In genomic region chr1:58699988-58700387, GRCm38 (mm10) we compare ENCODE assay signal across 28 mouse cellular contexts. TPM values are rescaled to one million over a fixed set of nuclear protein-coding genes. Genes with fewer than 3 reads are reported as not detected.
DNase-seq lines count a peak whose midpoint lies in the region; ATAC-seq and TF ChIP-seq lines count a peak whose summit lies in the region.
"Had no signal": no experiment of that assay in that cellular context is flagged by ENCODE, and none has a peak within 500 bp of the region (broad histone marks: within the 10 kb centered on the region; RNA-seq: fewer than 3 reads in every experiment).

No protein-coding gene starts in this region.

- H3K9me3 ChIP-seq in heart, embryonic 10.5 days = no peaks in the 10 kb centered on the region
- H3K9me3 ChIP-seq in liver, embryonic 13.5 days (replicated peaks) = no peaks in the 10 kb centered on the region
- H3K9me3 ChIP-seq in liver, postnatal 0 days (ENCODE audit: low read length) = no peaks in the 10 kb centered on the region
- H3K9me3 ChIP-seq: embryonic facial prominence, embryonic 10.5 days; embryonic facial prominence, embryonic 13.5 days; forebrain, embryonic 12.5 days; forebrain, embryonic 15.5 days; hindbrain, embryonic 12.5 days; hindbrain, embryonic 15.5 days had no signal

- H3K27me3 ChIP-seq in heart, embryonic 10.5 days (ENCODE audit: insufficient read depth, poor library complexity, severe bottlenecking) = no peaks in the 10 kb centered on the region
- H3K27me3 ChIP-seq in liver, embryonic 13.5 days = no peaks in the 10 kb centered on the region
- no peaks in the 10 kb centered on the region for H3K27me3 ChIP-seq in liver, postnatal 0 days (ENCODE audit: insufficient read depth, low read length)
- no peaks in the 10 kb centered on the region for H3K27me3 ChIP-seq in small intestine, adult 2 months (ENCODE audit: control insufficient read depth, insufficient read depth, low read length)
- H3K27me3 ChIP-seq: embryonic facial prominence, embryonic 13.5 days; forebrain, embryonic 12.5 days; forebrain, embryonic 15.5 days; heart, embryonic 13.5 days; hindbrain, embryonic 12.5 days; hindbrain, embryonic 15.5 days had no signal

- no peak overlapping the region for H3K27ac ChIP-seq in heart, embryonic 10.5 days
- H3K27ac ChIP-seq in liver, embryonic 13.5 days = no peak overlapping the region
- H3K27ac ChIP-seq in liver, postnatal 0 days (ENCODE audit: low read depth) = no peak overlapping the region
- H3K27ac ChIP-seq in small intestine, adult 2 months (ENCODE audit: insufficient read depth, low read depth, low read length) = 0 out of 2 replicates have a peak overlapping the region, but pooled peaks have one; percentile 2
- H3K27ac ChIP-seq: embryonic facial prominence, embryonic 10.5 days; embryonic facial prominence, embryonic 13.5 days; forebrain, embryonic 12.5 days; forebrain, embryonic 15.5 days; heart, embryonic 13.5 days; hindbrain, embryonic 12.5 days; hindbrain, embryonic 15.5 days had no signal

- H3K4me1 ChIP-seq in heart, embryonic 10.5 days = no peaks in the 10 kb centered on the region
- H3K4me1 ChIP-seq in liver, embryonic 13.5 days (replicated peaks) = peaks cover 5% of the 10 kb centered on the region
- H3K4me1 ChIP-seq in liver, postnatal 0 days (ENCODE audit: insufficient read depth) = peaks cover 3% of the 10 kb centered on the region; the same call in 1 of the 2 replicates
- H3K4me1 ChIP-seq in small intestine, adult 2 months (ENCODE audit: control insufficient read depth, insufficient read depth, insufficient read length, low read length) = peaks cover 3% of the 10 kb centered on the region; the same call in 1 of the 2 replicates
- H3K4me1 ChIP-seq: embryonic facial prominence, embryonic 10.5 days; embryonic facial prominence, embryonic 13.5 days; forebrain, embryonic 12.5 days; forebrain, embryonic 15.5 days; heart, embryonic 13.5 days; hindbrain, embryonic 12.5 days; hindbrain, embryonic 15.5 days had no signal

- no peak for TF ChIP-seq CTCF in liver, postnatal 0 days (IDR thresholded peaks at IDR 0.05; ENCODE audit: low read depth)
- TF ChIP-seq CTCF in small intestine, adult 2 months (IDR thresholded peaks at IDR 0.05; ENCODE audit: extremely low read depth, insufficient read length, insufficient replicate concordance, low read depth, low read length) = no peak

- no peak overlapping the region for H3K4me3 ChIP-seq in heart, embryonic 10.5 days
- H3K4me3 ChIP-seq in liver, embryonic 13.5 days (replicated peaks) = no peak overlapping the region
- H3K4me3 ChIP-seq in liver, postnatal 0 days (ENCODE audit: low read depth, low read length) = no peak overlapping the region
- no peak overlapping the region for H3K4me3 ChIP-seq in small intestine, adult 2 months (ENCODE audit: low read depth, low read length)
- H3K4me3 ChIP-seq: embryonic facial prominence, embryonic 10.5 days; embryonic facial prominence, embryonic 13.5 days; erythroblast, embryonic 14.5 days; forebrain, embryonic 12.5 days; forebrain, embryonic 15.5 days; heart, embryonic 13.5 days; hindbrain, embryonic 12.5 days; hindbrain, embryonic 15.5 days had no signal

- 34% methylated on average over 3 of the region's 3 CpGs for WGBS in heart, embryonic 10.5 days
- WGBS in liver, embryonic 13.5 days (ENCODE audit: insufficient replicate concordance) = 5% methylated on average over 3 of the region's 3 CpGs
- 44% methylated on average over 3 of the region's 3 CpGs for WGBS in liver, postnatal 0 days (ENCODE audit: insufficient replicate concordance)
- 34% methylated on average over 3 of the region's 3 CpGs for WGBS in small intestine, adult 2 months

- H3K36me3 ChIP-seq in heart, embryonic 10.5 days = no peaks in the 10 kb centered on the region
- no peaks in the 10 kb centered on the region for H3K36me3 ChIP-seq in liver, embryonic 13.5 days
- no peaks in the 10 kb centered on the region for H3K36me3 ChIP-seq in liver, postnatal 0 days (replicated peaks; ENCODE audit: insufficient read depth, low read length)
- no peaks in the 10 kb centered on the region for H3K36me3 ChIP-seq in small intestine, adult 2 months (ENCODE audit: control insufficient read depth, insufficient read depth, low read length)
- H3K36me3 ChIP-seq: embryonic facial prominence, embryonic 10.5 days; embryonic facial prominence, embryonic 13.5 days; forebrain, embryonic 12.5 days; forebrain, embryonic 15.5 days; heart, embryonic 13.5 days; hindbrain, embryonic 12.5 days; hindbrain, embryonic 15.5 days had no signal

- ATAC-seq in liver, embryonic 13.5 days (ENCODE audit: low read depth) = peak; percentile 53; the same call in 1 of the 2 replicates
- ATAC-seq in liver, postnatal 0 days = no peak
- ATAC-seq: forebrain, embryonic 15.5 days had no signal

- no peak overlapping the region for H3K9ac ChIP-seq in liver, embryonic 13.5 days
- no peak overlapping the region for H3K9ac ChIP-seq in liver, postnatal 0 days (replicated peaks)
- H3K9ac ChIP-seq: embryonic facial prominence, embryonic 13.5 days; forebrain, embryonic 12.5 days; forebrain, embryonic 15.5 days; heart, embryonic 13.5 days; hindbrain, embryonic 12.5 days; hindbrain, embryonic 15.5 days had no signal

- H3K4me2 ChIP-seq in liver, embryonic 13.5 days = no peak overlapping the region
- no peak overlapping the region for H3K4me2 ChIP-seq in liver, postnatal 0 days (ENCODE audit: low read depth, low read length)
- H3K4me2 ChIP-seq: embryonic facial prominence, embryonic 13.5 days; forebrain, embryonic 12.5 days; forebrain, embryonic 15.5 days; heart, embryonic 13.5 days; hindbrain, embryonic 12.5 days; hindbrain, embryonic 15.5 days had no signal

- DNase-seq in heart, embryonic 10.5 days (ENCODE audit: low spot score) = peak; percentile 46
- no peak for DNase-seq in heart, postnatal 4 days
- DNase-seq in liver, embryonic 13.5 days = no peak
- no peak for DNase-seq in liver, postnatal 0 days
- DNase-seq in ovary, postnatal 14 days (ENCODE audit: low spot score) = no peak
- DNase-seq: adrenal gland, adult 2 months; adrenal gland, postnatal 14 days; cerebellum, adult 11 months; cerebellum, adult 2 months; cerebellum, adult 9-11 months; cerebellum, postnatal 36 days; embryo, embryonic 11 days; gastrocnemius, postnatal 25 days; heart, adult 18-20 months; heart, postnatal 14 days had no signal

- no peak for TF ChIP-seq EP300 in liver, postnatal 0 days (IDR thresholded peaks at IDR 0.05; ENCODE audit: low read depth)

- no peak for TF ChIP-seq POLR2A in small intestine, adult 2 months (IDR thresholded peaks at IDR 0.05; ENCODE audit: low read depth, low read length)

RNA-seq across cellular contexts. Expression of gene Als2cr12, which starts 4.2 kb away (rescaled TPM):
- polyA plus RNA-seq in heart, embryonic 10.5 days (2016; fragmentation: Nextera tagmentation; extraction: Ambion mirVana) = not detected in 2 replicates
- total RNA-seq in heart, postnatal 4 days (2021) = not detected
- polyA plus RNA-seq in liver, embryonic 13.5 days (2015; fragmentation: Nextera tagmentation; extraction: Ambion mirVana) = not detected in 2 replicates
- not detected in 2 replicates for polyA plus RNA-seq in liver, postnatal 0 days (2015; fragmentation: Nextera tagmentation; extraction: Ambion mirVana)
- polyA plus RNA-seq in small intestine, adult 2 months (2012; rRNA removed) = 0.06 and 0.47 TPM in 2 replicates
- total RNA-seq: gastrocnemius, adult 8-10 months; gastrocnemius, postnatal 25 days; heart, adult 18-20 months; heart, postnatal 14 days; hematopoietic stem cell, adult 5-6 weeks had no signal
- polyA plus RNA-seq: adrenal gland, adult 2 months; cerebellum, adult 2 months; cortical plate, adult 2 months; embryonic facial prominence, embryonic 10.5 days; embryonic facial prominence, embryonic 13.5 days; erythroblast, embryonic 14.5 days; forebrain, embryonic 12.5 days; forebrain, embryonic 15.5 days; heart, embryonic 13.5 days; heart, embryonic 16.5 days; hindbrain, embryonic 12.5 days; hindbrain, embryonic 15.5 days had no signal

RNA-seq across cellular contexts. Expression of gene Cflar, which starts 11.3 kb away (rescaled TPM):
- 31.5 and 31.6 TPM in 2 replicates for polyA plus RNA-seq in heart, embryonic 10.5 days (2016; fragmentation: Nextera tagmentation; extraction: Ambion mirVana)
- 10 to 100 TPM; 52.1 to 63.0 TPM for total RNA-seq in heart, postnatal 4 days (2021)
- 12.7 and 16.3 TPM in 2 replicates for polyA plus RNA-seq in liver, embryonic 13.5 days (2015; fragmentation: Nextera tagmentation; extraction: Ambion mirVana)
- 29.6 and 30.2 TPM in 2 replicates for polyA plus RNA-seq in liver, postnatal 0 days (2015; fragmentation: Nextera tagmentation; extraction: Ambion mirVana)
- 9.8 and 29.5 TPM in 2 replicates for polyA plus RNA-seq in small intestine, adult 2 months (2012; rRNA removed)
